Mouse (Mus musculus): Measurements from ENCODE around the gene Rbm26. TPM values are rescaled to one million over a fixed set of nuclear protein-coding genes. Genes with fewer than 3 reads are reported as not detected.

Gene Rbm26
- polyA plus RNA-seq, 1 experiment from 2014 or later, result 45.1 TPM

DNA sequence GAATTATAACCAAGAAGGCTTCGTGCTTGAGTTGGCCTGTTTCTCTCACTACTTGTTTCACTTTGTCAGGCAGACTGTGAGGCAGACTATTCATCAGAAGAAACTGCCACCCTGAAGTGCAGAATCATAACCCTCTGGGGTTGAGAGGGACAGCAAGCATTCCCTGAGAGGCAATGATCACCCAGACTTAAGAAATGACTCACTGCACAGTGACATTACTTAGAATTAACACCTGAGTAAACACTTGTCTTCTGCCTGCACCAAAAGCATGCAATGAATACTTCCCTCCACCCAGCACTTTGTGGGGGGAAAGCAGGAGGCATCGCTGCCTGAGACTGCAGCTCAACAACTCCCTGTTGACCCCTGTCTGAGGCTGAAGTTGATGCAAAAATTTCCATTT lies 115.9 kb downstream of the Rbm26 start:
- H3K4me2 ChIP-seq (ENCODE audit: low read depth, low read length), result no peak overlapping the region
- H3K4me1 ChIP-seq (ENCODE audit: control insufficient read depth, insufficient read depth, low read length), result no peaks in the 10 kb centered on the region
- no peak overlapping the region for H3K27ac ChIP-seq (replicated peaks; ENCODE audit: low read depth, low read length)
- no peaks in the 10 kb centered on the region for H3K27me3 ChIP-seq (ENCODE audit: control insufficient read depth, insufficient read depth, low read length)
- H3K9ac ChIP-seq (replicated peaks; ENCODE audit: low read length), result no peak overlapping the region
- H3K9me3 ChIP-seq (replicated peaks; ENCODE audit: control insufficient read depth, low read length), result no peaks in the 10 kb centered on the region
- no peaks in the 10 kb centered on the region for H3K36me3 ChIP-seq (replicated peaks; ENCODE audit: control insufficient read depth, insufficient read depth, low read depth, low read length)
- no peak overlapping the region for H3K4me3 ChIP-seq (ENCODE audit: low read depth, low read length)
- 71% methylated on average over 2 of the region's 2 CpGs for WGBS
- ATAC-seq (replicated peaks; ENCODE audit: insufficient number of reproducible peaks, low FRiP score, low TSS enrichment, low read depth) (no peak), DNase-seq (ENCODE audit: low spot score) (no peak)

DNA sequence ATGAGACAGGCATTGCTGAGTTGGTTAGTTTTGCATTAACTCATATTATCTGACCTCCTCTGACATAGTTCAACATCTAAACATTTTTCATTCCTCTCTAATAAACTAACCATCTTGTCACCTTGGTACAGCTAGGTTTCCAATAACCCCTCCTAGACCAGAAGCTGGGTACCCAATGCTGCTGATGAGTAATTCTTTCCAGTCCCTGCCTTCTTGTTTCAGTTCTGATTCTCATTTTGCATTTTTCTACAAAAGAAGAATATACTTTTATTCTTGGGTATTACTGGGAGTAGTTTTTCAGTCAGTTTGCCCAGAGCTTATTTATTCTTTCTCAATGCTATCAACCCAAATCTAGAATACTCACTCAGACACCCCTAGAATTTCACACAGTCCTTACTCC lies 119.2 kb downstream of the Rbm26 start:
- H3K27ac ChIP-seq (replicated peaks; ENCODE audit: low read depth, low read length), result no peak overlapping the region
- no peak overlapping the region for H3K9ac ChIP-seq (replicated peaks; ENCODE audit: low read length)
- no peaks in the 10 kb centered on the region for H3K4me1 ChIP-seq (ENCODE audit: control insufficient read depth, insufficient read depth, low read length)
- no peaks in the 10 kb centered on the region for H3K27me3 ChIP-seq (ENCODE audit: control insufficient read depth, insufficient read depth, low read length)
- H3K4me2 ChIP-seq (ENCODE audit: low read depth, low read length), result no peak overlapping the region
- H3K9me3 ChIP-seq (replicated peaks; ENCODE audit: control insufficient read depth, low read length), result no peaks in the 10 kb centered on the region
- H3K4me3 ChIP-seq (ENCODE audit: low read depth, low read length), result no peak overlapping the region
- H3K36me3 ChIP-seq (replicated peaks; ENCODE audit: control insufficient read depth, insufficient read depth, low read depth, low read length), result no peaks in the 10 kb centered on the region
- no peak for ATAC-seq (replicated peaks; ENCODE audit: insufficient number of reproducible peaks, low FRiP score, low TSS enrichment, low read depth)
- no peak for DNase-seq (ENCODE audit: low spot score)

Other genes with a start within 250 kb of the Rbm26 start
- gene Ndfip2, start 81.2 kb upstream of the Rbm26 start, polyA plus RNA-seq (2014; fragmentation: Nextera tagmentation; extraction: Ambion mirVana), result 64.5 and 65.3 TPM in 2 replicates